Mouse (Mus musculus) hindbrain, embryonic 11.5 days (tissue): Measurements from ENCODE around the gene Olfr215. TPM values are rescaled to one million over a fixed set of nuclear protein-coding genes. Genes with fewer than 3 reads are reported as not detected.

Source experiments
- polyA plus RNA-seq: library from polyadenylated mRNA; unstranded; fragments of >200 nt; fragmentation: Nextera tagmentation; extraction: Ambion mirVana; gene quantifications from 2 replicates; pipeline ENCODE4 v1.2.1, GENCODE M21; 2014

Gene Olfr215
- polyA plus RNA-seq, 1 experiment from 2014 or later, result not detected

Other genes starting within 250 kb of the Olfr215 start
- 47.9 and 52.8 TPM in 2 replicates for gene March8, start 246.2 kb downstream of the Olfr215 start, polyA plus RNA-seq
- 0.82 and 0.86 TPM in 2 replicates for gene Alox5, start 123.0 kb downstream of the Olfr215 start, polyA plus RNA-seq
- gene Olfr211, start 95.1 kb downstream of the Olfr215 start, polyA plus RNA-seq, result not detected in 2 replicates
- gene Olfr212, start 77.7 kb downstream of the Olfr215 start, polyA plus RNA-seq, result not detected in 2 replicates
- not detected in 2 replicates for gene Olfr213, start 45.7 kb downstream of the Olfr215 start, polyA plus RNA-seq
- 0.36 and 0.54 TPM in 2 replicates for gene Gm5580, start 33.1 kb downstream of the Olfr215 start, polyA plus RNA-seq
- gene Olfr214, start 30.0 kb downstream of the Olfr215 start, polyA plus RNA-seq, result not detected in 2 replicates
- 313 and 337 TPM in 2 replicates for gene Zfp422, start 44.8 kb upstream of the Olfr215 start, polyA plus RNA-seq
- gene Depp1, start 66.4 kb upstream of the Olfr215 start, polyA plus RNA-seq, result 9.8 and 12.0 TPM in 2 replicates
- gene Rassf4, start 89.8 kb upstream of the Olfr215 start, polyA plus RNA-seq, result 60.7 and 78.3 TPM in 2 replicates
- 0.07 and 0.12 TPM in 2 replicates for gene Tmem72, start 132.7 kb upstream of the Olfr215 start, polyA plus RNA-seq